Mouse (Mus musculus) monocyte, adult 5-6 weeks (primary cell): ENCODE results near the gene Alk. TPM values are rescaled to one million over a fixed set of nuclear protein-coding genes. Genes with fewer than 3 reads are reported as not detected.

ENCODE experiments used
- ATAC-seq: fragments of 153-309, 156-312 bp; replicated peaks from 2 replicates; pipeline ENCODE4 v1.8.0; 2017; ENCODE audit warnings: mild to moderate bottlenecking; ENCODE audit not compliant: low TSS enrichment, insufficient number of reproducible peaks, severe bottlenecking, poor library complexity, low FRiP score
- total RNA-seq: library from RNA; stranded (forward); fragments of 200-1000, 200-491, 200-594 nt; gene quantifications from 3 replicates; pipeline ENCODE4 v1.2.3, GENCODE M21; 2017

Gene Alk
- total RNA-seq, 1 experiment from 2014 or later: not detected

DNA sequence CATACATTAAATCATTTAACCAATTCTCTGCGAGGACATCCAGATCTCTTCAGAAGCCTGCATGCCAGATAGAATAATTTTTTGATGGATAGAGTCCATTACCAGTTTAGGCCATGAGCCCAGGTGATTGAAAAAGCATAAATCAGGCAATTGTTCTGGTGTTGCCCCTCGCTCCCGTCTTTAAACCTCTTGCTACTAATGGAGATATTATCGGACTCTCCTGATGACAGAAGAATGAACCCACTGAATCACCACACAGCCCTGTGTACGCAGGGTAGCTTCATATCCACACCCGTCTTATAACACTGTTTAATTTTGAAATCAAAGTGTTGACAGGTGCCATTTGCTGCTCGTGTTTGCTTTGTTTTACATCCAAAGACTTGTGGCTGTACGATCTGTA lies 413.9 kb downstream of the Alk start:
- ATAC-seq: no peak

DNA sequence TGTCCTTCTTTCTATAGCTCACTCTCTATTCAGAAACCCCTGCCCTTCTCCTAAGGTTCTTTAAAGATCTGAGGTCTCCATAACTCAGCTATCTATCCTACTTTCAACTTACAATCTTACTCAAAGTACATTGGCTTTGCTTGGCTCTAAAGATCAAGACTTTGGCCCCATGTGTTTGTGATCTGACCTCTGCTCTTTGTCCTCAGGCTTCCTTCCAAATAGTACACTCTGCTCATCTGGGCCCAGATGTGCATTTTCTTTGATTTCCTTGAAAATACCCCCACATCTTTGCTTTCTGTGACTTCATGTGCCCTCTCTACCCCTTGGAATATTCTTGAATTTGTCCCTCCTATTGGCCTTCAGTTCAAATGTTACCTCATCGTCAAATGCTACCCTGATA lies 417.4 kb downstream of the Alk start:
- no peak for ATAC-seq

DNA sequence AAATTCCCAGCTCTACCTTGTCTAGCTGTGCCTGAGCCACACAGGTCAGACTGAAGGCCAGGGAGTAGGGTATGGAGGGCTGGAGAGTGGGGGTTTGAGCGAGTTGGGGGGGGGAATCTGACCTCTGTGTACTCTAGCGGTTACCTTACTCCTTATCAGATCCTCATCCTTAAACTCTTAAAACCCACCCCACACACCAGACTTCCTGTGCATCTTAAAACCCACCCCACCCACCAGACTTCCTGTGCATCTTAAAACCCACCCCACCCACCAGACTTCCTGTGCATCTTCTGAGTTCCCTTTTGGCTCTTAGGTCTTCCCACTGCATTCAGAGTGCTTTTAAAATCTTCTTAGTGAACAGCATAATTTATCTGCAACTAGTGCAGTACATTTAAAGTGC lies 422.0 kb downstream of the Alk start:
- no peak for ATAC-seq

DNA sequence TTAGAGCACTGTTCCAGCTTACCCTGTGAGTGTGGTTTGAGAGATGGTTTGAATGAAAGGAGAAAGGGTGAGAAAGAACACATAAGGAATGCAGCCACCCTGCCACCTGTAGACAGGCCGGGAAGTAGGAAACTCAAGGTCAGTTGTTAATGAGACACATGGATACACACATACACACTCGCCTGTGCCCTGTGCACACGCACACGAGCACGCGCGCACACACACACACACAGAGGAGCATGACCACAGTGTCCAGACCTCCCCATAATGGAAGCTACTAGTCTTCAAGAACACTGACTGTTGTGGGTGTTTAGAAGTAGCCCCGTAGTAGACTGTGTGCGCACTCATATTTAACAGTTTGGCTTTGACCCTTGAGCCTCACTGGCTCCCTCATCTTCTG lies 424.2 kb downstream of the Alk start:
- ATAC-seq: no peak

DNA sequence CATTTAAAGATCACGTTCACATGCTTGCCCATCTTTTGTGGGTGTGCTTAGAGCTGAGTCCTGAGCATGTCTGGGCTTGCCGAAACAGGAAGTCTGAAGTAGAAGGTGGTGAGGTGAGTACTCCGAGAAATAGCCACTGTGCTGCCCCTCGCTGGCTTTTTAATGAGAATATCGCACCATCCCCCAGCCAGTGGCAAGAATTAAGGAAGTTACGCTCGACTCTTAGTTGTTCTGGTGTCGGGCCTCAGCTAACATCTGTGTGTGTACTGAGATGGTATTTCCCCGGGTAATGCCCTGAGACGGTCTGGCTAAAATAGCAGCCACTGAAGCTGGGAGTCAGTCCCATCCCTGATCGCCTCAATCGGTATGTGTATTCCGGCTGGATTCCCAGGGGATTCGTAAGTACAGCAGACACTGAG lies 424.7 kb downstream of the Alk start:
- no peak for ATAC-seq

DNA sequence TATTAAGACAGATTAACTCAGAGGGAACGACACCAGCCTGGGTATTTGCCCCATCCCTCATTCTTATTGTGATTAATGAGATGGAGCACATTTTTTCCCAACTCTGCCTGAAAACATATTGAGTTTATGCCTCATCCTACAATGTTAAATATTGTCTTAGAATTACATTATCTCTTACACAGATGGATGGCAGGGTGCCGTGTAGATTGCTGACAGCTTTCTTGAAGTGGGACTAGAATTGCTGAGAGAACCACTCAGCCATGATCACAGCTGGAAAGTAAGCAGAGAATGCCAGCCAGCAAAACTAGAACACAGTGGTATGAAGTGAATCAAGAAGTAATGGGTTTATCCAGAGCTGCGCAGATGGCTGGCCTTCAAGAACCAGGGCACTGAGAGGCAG lies 430.6 kb downstream of the Alk start:
- no peak for ATAC-seq

DNA sequence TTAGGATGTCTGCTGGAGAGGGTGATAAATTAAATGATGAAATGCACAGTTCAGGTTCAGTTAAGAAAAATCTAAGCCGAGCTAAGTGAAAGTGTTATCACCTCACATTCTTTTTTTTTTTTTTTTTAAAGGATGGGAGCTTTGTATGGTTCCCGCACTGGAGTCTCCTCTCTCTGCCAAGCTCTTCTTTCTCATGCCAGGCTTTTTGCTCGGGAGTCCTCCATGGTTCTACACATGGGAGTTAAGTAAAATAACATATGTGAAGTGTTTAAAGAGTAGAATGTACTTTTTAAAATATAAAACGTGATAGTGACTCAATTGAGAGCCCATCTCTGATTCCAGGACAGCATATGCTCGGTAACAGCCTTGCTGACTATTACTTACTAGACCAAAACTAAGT lies 436.3 kb downstream of the Alk start:
- ATAC-seq: no peak

DNA sequence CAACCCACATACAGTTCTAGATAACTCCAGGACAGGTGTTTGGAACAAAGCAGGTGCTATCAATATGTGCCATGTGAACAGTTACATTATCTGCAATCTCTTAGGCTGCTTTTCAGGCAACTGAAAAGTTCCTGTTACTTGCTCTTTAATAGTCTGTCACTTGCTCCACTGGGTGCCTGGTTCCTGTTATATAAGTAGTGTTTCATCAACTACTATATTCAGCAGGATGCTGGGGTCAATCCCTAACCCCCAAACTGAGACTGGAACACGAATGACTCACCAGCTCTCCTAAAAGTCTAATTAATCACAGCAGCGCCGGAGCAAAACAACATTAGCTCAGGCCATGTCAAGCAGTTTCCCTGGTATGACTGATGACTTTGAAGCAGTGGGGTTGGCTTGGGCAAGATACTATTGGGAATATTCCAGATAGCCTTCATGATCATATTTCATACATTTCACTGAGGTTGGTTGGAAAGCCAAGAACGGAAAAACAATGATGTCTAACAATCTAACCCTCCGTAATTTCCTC lies 445.5 kb downstream of the Alk start:
- no peak for ATAC-seq

DNA sequence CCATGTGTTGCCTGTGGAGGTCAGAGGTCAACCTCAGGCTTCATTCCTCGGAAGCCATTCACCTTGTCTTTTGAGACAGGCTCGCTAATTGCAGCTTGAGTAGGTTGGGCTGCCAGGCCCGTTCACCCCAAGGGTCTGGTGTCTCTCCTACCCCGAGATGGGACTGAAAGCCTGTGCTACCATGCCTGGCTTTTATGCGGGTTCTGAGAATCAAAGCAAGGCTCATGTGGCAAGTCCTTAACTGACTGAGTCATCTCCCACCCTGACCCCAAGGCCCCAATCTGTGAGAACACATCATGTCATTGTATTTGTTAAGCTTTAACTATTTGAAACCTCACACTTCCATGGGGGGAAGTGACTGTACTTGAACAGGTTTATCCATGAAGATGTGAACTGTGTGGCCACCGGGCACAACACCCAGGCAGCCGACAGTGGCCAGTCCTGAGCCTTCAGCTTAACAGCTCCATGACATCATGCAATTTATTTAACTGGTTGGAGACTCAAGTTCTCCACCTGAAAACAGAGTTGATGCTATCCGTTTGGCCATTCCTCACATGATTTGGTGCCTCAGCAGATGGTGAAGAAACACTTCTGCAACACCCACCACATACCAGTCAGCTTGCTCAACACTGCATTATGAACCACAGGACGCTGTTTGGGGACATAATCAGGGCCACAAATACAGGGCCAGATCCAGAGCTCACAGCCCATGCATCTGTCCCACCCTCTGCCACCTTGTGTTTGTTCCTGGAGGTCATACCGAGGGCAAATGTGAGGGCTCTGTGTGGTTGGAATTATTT lies 446.4 kb downstream of the Alk start:
- no peak for ATAC-seq

DNA sequence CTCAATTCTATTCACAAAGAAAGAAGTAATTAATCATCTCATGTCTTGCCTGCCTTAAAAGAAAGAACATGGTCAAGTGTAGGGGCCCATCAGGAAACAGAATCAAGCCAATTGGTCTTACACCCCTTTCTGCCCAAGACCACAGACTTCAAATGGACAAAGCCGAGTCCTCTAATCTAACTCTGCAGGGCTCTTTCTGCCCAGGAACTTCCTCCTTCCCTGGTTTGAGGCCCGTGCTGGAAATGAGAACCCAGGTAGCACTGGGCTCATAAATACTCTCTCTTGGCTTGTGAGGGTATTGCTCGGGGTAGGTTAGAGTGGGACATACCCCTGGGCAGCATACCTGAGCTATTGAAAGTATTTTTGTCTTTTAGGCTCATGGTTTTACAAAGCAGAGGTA lies 451.4 kb downstream of the Alk start:
- no peak for ATAC-seq

DNA sequence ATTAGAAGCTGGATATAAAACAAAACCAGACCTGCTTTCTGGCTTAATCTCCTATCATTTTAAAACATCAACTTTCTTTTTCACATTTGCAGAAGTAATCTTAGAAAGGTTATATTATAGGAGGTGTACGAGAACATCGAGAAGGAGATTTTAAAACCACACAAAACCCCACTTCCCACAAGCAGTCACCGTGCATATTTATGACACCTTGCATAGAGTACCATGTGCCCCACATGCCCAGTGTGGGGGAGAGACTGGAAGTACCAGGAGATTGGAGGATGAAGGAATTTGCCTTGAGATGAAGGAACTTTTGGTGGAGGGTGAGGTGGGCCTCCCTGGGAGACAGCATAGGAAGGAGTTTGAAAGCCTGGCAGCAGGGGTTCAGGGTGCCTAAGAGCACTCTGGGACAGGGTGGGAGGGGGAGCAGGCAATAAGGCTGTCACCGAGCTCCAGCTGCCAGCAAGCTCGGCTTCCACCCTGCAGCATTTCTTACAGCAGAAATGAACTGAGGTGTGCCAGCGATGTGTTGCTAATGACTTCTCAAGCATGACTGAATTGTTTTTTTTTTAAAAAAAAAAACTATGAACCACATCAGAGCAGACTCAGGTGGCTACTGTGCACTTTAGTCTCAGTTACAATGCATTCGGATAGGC lies 459.4 kb downstream of the Alk start:
- ATAC-seq: no peak

DNA sequence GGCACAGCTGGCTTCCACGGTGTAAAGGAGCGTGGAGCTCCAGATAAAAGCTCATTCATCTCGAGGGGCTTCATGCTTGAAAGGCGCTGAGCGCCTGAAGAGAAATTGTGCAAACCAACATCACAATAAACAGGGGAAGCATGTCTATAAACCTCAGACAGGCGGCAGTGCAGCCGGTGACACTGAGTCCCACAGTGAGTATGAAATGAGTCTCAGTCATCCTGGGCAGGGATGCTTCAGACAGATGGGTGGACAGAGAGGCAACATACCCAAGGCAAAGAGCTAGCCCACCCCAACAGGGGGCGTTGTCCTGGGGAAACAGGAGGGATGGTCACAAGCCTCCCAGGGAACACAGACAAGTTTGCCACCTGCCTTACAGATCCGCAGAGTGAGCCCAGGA lies 460.0 kb downstream of the Alk start:
- ATAC-seq: no peak

DNA sequence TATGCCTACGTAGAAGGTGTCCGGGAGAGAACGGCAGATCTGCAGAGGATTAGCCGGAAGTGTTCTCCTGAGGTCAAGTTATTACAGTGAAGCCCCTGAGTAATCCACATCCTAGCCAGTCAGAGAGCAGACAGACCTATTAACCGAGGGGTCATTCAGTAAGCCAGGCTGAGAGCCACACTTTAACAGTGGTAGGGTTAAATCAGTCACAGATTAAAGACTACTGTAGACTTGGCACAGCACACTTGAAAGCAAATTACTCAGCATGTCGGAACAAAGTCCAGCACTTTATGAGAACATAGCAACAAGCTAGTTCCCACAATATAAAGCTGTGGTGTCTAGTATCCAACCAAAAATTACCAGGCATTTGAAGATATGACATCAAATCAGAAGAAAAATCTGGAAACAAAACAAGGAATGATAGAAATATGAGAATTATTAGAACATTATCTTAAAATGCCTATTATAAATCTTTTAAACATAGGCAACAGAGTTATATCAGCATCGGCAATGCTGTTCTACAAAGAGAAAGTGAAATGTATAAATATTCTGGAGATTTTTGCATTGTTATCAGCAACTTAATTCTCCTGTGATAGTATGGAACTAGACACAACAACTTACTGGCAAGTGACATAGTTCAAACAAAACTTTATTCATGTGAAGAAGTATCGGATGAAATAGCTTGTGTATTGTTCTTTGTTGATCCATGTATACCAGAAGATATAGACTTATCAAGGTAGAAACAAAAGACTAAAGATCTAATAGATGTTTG lies 472.1 kb downstream of the Alk start:
- ATAC-seq: no peak

DNA sequence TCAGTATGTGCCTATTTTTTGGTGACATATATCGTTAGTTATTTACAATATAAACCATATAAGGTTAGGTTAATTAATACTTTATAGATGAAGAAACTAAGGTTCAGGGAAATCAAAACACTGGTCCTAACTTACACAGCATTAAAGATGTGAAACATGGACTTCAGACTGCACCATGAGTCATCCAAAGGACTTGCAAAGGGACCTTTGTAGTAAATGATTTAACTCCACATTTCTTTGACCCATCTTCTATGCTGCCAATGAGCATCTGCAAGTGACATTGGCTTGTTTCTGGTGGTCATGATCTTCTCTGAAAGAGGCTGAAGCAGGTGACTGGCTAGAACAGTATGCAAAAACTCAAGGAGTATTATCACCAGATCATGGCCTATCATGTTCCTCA lies 482.8 kb downstream of the Alk start:
- no peak for ATAC-seq

DNA sequence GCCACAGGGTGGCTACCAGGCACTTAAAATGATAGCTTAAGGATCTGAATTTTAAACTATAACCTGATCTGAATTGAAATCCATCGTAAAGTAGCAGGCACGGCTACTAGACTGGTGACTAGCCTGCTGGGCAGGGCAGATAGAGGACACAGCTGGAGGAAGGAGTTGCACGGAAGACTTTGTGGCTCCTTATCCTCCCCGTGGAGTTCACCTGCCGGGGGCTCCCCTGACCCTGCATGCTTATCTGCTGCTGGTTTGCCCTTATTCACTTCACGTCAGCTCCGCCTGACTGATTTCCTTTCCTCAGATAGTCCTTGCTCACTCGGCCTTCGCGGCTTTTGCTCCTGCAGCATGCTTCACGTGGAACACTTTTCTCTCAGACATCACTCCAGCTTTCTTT lies 484.1 kb downstream of the Alk start:
- ATAC-seq: no peak

DNA sequence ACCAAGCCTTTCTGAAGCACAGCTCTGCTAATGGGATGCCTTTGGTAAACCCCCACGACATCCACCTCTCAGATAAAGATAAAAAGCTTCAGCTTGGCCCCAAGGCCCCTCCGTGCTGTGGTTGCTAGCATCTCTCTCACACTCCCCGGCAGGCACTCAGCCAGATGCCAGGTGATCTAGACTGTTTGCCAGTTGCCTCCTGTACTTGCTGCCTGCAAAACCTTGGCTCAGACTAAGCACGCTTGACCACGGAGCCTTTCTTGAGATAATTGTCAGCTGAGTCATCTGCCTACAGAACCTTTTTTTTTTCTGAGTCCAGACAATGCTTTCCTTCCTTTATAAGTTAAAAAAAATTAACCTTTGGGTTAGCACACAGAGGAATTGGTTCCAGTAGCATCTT lies 486.1 kb downstream of the Alk start:
- ATAC-seq: no peak

DNA sequence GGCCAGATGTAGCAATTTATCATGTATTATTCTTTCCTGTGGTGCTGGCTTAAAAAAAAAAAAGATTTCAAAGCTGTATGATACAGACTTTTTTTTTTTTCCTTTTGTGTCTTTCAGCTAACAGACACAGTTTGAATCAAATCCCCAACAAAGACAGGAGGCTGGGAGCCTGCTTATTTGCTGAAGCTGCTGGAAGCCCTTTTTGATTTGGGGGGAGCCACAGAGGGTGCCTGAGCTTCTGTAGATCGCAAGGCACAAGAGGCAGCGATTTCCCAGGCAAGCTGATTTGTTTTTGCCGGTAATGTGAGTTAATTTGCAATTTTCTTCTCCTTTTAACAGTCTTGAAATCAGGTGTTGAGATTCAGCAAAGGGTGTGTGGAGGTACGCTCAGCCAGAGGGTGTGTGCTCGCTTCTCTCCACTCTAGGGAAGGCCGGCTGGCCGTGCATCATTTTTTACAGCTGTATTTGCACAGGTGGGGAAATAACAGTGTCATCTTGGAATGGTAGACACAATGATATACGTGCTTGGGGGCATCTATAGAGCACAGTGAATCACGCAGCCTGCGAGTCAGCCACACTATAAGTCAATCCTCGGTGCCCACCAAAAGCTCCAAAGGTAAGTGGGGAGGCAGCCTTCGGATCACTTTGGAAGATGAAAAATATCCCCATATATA lies 489.0 kb downstream of the Alk start:
- no peak for ATAC-seq

DNA sequence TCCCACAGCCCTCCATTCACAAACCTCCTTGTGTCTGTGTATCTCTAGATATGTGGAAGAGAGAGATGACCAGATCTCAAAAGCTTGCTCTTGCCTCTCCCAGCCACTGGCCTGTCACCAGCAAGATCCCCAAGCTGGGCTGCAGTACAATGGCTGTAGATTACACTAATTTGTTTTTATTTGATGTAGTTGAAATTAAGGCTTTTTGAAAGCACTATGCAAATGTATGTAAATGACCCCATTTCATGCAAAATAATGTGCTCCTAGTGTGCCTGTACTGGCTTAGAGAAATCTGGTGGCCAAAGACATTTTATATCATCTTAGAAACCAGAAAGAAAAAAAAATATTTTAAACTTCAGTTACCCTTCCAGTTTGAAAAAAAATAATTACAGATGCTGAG lies 492.4 kb downstream of the Alk start:
- ATAC-seq: no peak

DNA sequence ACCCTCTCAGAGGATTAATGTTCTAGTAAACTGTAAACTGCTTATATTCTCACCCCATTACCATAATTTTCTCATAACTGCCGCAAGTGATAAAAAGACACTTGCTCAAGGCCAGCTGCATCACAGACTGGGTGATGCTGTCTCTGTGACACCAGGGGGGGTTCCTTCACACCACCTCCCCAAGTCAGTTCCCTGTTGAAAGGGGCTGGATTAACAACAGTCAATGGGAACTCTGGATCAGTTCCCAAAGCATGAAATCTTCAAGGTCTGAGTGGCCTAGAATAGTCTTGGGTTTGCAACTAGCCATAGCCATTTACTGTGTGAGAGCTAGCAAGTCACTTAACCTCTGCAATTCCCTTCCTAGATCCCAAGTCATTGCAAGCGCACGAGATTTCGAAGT lies 492.9 kb downstream of the Alk start:
- no peak for ATAC-seq
